Mouse (Mus musculus) stomach, embryonic 16.5 days (tissue): ENCODE measurements at regions not wholly inside any gene's neighbourhood (a gene's known extent, or its start where the extent isn't known, plus 50 kb on each side); places are given as distances from the start of the nearest gene placed in this dataset.

Experiments used
- ATAC-seq: fragments of 200-750 bp; cut with Nextera tagmentation; 2 replicates; pipeline ENCODE4 v1.8.0; 2017; ENCODE audit warnings: moderate number of reproducible peaks, moderate TSS enrichment; ENCODE audit not compliant: insufficient read depth, low FRiP score
- H3K27ac ChIP-seq: fragments of 300-500 bp; sonication (generic); 2 replicates; pipeline ENCODE4 v1.5.1; 2014; ENCODE audit warnings: low read length
- H3K27me3 ChIP-seq: fragments of 300-500 bp; sonication (generic); 2 replicates; pipeline ENCODE4 v1.6.1; 2014; ENCODE audit warnings: low read length, control low read depth, mixed read lengths; ENCODE audit not compliant: control insufficient read depth, insufficient read depth
- H3K36me3 ChIP-seq: fragments of 300-500 bp; sonication (generic); 2 replicates; pipeline ENCODE4 v1.6.1; 2014; ENCODE audit warnings: low read length; ENCODE audit not compliant: control insufficient read depth, insufficient read depth
- H3K4me1 ChIP-seq: fragments of 300-500 bp; sonication (generic); 2 replicates; pipeline ENCODE4 v1.6.1; 2014; ENCODE audit warnings: low read length, control low read depth, mixed read lengths; ENCODE audit not compliant: control insufficient read depth, insufficient read depth
- H3K4me2 ChIP-seq: fragments of 300-500 bp; sonication (generic); 2 replicates; pipeline ENCODE4 v1.6.1; 2014; ENCODE audit warnings: low read depth, low read length, mixed read lengths
- H3K4me3 ChIP-seq: fragments of 300-500 bp; sonication (generic); replicated peaks from 2 replicates; pipeline ENCODE4 v1.5.1; 2014; ENCODE audit warnings: mild to moderate bottlenecking, low read length
- H3K9ac ChIP-seq: fragments of 300-500 bp; sonication (generic); 2 replicates; pipeline ENCODE4 v1.6.1; 2014; ENCODE audit warnings: low read length
- H3K9me3 ChIP-seq: fragments of 300-500 bp; sonication (generic); replicated peaks from 2 replicates; pipeline ENCODE4 v1.6.1; 2016; ENCODE audit warnings: low read length, control low read depth; ENCODE audit not compliant: control insufficient read depth
- WGBS: fragments of 180-500 bp; shearing (Covaris S2); extraction: QIAGEN DNeasy Blood & Tissue Kit; methylation state at CpG from one replicate; pipeline ENCODE4 v1.1.7; 2014; 5-methylcytosine and 5-hydroxymethylcytosine counted together

DNA sequence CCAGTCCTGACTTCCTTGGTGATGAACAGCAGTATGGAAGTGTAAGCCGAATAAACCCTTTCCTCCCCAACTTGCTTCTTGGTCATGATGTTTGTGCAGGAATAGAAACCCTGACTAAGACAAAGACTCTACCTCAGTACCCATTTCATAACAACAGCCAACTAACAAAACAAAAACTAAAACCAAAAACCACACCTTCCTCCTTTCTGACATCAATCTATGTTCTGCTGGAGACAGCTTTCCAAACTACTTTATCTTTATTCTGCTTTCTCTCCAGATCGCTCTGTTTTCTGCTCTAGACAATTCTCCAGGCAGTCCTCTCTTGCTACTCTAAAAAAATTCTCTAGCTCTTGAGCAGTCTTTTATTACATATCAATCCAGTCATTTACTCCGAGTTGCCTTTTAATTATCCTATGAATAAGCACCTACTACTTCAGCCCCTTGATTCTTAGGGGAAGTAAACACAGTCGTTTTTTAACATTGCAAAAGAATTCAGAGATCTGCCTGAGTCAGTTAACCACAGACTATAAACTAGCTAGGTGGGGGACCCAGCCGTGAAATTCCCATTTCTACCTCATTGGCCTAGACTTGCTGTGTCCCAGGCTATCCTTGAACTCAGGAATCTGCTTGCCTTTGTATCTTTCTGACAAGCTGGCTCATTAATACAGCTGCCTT, 159.1 kb downstream of the Pfkfb3 start:
- Histone ChIP-seq H3K27me3 (no peaks in the 10 kb centered on the region), H3K27ac (no peak overlapping the region), H3K4me3 (no peak overlapping the region), H3K9ac (no peak overlapping the region), H3K4me1 (0 out of 2 replicates have a peak, but pooled peaks cover 3% of the 10 kb centered on the region), H3K36me3 (no peaks in the 10 kb centered on the region), H3K9me3 (no peaks in the 10 kb centered on the region), H3K4me2 (no peak overlapping the region)
- ATAC-seq, result no peak
- WGBS, result 61% methylated on average over 4 of the region's 5 CpGs

DNA sequence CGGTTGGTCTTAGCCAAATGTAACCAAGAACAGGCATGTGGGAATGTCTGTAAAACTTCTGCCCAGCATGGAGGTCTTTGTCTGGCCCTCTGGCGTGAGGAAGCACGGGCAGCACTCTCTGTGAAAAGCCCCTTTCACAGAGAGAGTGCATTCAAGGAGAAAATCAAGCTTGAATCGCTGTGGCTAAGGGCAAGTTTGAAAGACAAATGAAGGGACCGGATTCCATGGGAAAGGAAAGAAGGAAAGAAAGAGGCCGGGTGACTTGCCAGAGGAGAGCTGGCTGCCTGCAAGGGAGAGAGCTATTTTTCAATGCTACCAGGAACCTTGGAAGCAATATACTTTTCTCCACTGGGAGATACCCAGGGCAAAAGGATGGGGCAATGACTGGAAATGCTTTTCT, 162.2 kb downstream of the Pfkfb3 start:
- no peak overlapping the region for H3K9ac ChIP-seq
- H3K27me3 ChIP-seq, result no peaks in the 10 kb centered on the region
- no peaks in the 10 kb centered on the region for H3K9me3 ChIP-seq
- no peak for ATAC-seq
- H3K4me1 ChIP-seq, result no peaks in the 10 kb centered on the region
- H3K27ac ChIP-seq, result no peak overlapping the region
- H3K36me3 ChIP-seq, result no peaks in the 10 kb centered on the region
- 62% methylated on average over 6 of the region's 6 CpGs for WGBS
- no peak overlapping the region for H3K4me2 ChIP-seq
- no peak overlapping the region for H3K4me3 ChIP-seq

- Histone ChIP-seq H3K4me3 (no peak overlapping the region), H3K9me3 (no peaks in the 10 kb centered on the region), H3K4me2 (no peak overlapping the region), H3K27ac (no peak overlapping the region), H3K9ac (no peak overlapping the region), H3K36me3 (no peaks in the 10 kb centered on the region), H3K4me1 (no peaks in the 10 kb centered on the region), H3K27me3 (no peaks in the 10 kb centered on the region)
- ATAC-seq, result no peak
- WGBS, result 67% methylated on average over 6 of the region's 6 CpGs
Measured at GRCm38 (mm10) chr2:11390667-11391334, 163.1 kb downstream of the Pfkfb3 start.

GRCm38 (mm10) chr2:11387623-11388022, 166.3 kb downstream of the Pfkfb3 start:
- Histone ChIP-seq H3K4me1 (no peaks in the 10 kb centered on the region), H3K9ac (no peak overlapping the region), H3K9me3 (no peaks in the 10 kb centered on the region), H3K4me2 (no peak overlapping the region), H3K36me3 (no peaks in the 10 kb centered on the region), H3K27me3 (no peaks in the 10 kb centered on the region), H3K27ac (no peak overlapping the region), H3K4me3 (no peak overlapping the region)
- 85% methylated on average over 2 of the region's 2 CpGs for WGBS
- no peak for ATAC-seq

DNA sequence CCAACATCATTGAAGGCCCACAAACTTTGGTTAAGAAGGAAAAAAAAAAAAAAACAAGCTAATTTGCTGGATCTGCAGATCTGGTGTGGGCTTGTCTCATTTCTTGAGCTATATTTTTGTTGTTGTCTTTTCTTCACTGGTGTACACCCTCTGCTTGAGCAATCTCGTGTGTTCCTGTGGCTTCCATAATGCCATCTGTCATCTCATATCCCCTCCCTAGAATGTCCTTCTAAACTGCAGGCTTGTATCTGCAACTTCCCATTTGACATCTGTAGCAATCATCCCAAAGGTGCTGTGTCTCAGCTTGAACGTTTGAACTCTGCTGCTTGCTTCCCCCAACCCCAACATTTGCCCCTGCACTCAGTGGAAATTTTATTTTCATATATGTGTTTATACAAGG, 170.1 kb downstream of the Pfkfb3 start:
- 51% methylated on average over 2 of the region's 2 CpGs for WGBS

DNA sequence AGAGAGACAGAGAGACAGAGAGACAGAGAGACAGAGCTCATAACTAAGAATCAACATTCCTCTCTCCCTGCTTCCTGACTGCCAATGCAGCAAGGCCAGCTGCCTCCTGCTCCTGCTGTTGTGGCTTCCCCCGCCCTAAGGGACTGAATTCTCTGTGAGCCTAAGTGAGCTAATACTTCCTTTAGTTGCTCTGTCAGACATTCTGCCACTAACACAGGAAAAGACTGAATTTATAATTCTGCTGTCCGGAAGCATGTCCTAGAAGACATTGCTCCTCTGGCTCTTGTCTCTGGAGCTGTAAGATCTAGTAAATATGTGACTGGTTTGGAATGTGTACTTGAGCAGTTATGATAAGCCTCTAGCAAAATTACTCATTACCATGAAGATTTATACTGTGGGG, 176.7 kb downstream of the Pfkfb3 start:
- 34% methylated on average over 2 of the region's 2 CpGs for WGBS
- no peaks in the 10 kb centered on the region for H3K36me3 ChIP-seq
- no peaks in the 10 kb centered on the region for H3K27me3 ChIP-seq
- no peak overlapping the region for H3K27ac ChIP-seq
- no peak overlapping the region for H3K4me2 ChIP-seq
- H3K9me3 ChIP-seq, result no peaks in the 10 kb centered on the region
- no peak for ATAC-seq
- H3K4me3 ChIP-seq, result no peak overlapping the region
- no peak overlapping the region for H3K9ac ChIP-seq
- 0 out of 2 replicates have a peak, but pooled peaks cover 2% of the 10 kb centered on the region for H3K4me1 ChIP-seq

More for the DNA sequence above, 170.1 kb downstream of the Pfkfb3 start:
- no peak overlapping the region for H3K27ac ChIP-seq
- no peak overlapping the region for H3K4me2 ChIP-seq
- H3K36me3 ChIP-seq, result no peaks in the 10 kb centered on the region
- no peaks in the 10 kb centered on the region for H3K9me3 ChIP-seq
- no peak overlapping the region for H3K4me3 ChIP-seq
- H3K9ac ChIP-seq, result no peak overlapping the region
- no peaks in the 10 kb centered on the region for H3K27me3 ChIP-seq
- no peak for ATAC-seq
- H3K4me1 ChIP-seq, result no peaks in the 10 kb centered on the region

DNA sequence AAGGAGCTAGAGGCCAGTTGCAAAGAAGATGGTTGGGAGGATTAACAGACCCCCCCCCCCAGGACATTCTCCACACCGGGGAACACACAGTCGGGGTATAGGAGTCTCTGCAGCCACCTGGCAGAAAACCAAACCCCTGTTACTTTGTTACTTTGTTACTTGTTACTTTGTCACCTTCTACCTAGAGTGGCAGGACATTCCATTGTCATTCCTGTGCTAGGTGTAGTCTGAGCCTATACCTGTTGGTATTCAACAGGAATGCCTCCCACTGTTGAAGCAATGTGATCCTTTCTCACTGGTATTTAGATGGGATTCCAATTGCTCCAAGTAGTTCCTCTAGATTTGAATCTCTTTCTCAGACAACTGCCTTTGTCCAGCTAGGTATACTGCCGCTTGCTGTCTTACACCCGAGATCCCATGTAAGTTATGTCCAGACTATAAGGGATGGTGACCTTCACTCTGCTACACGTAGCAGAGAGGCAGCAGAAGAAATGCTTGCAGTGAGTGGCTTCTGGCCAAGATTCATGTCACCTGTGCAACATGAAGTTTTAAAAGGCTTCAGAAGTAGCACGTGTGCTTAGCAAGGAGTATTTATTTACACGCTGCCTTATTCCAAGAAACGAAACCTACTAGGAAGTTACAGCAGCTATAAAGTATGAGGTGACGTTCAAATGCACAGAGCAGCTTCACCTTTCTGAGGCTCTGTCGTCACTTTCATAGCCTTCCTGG, 178.0 kb downstream of the Pfkfb3 start:
- H3K9ac ChIP-seq, result no peak overlapping the region
- ATAC-seq, result no peak
- H3K4me2 ChIP-seq, result no peak overlapping the region
- H3K9me3 ChIP-seq, result no peaks in the 10 kb centered on the region
- H3K27me3 ChIP-seq, result no peaks in the 10 kb centered on the region
- H3K4me1 ChIP-seq, result 0 out of 2 replicates have a peak, but pooled peaks cover 2% of the 10 kb centered on the region
- no peak overlapping the region for H3K4me3 ChIP-seq
- no peaks in the 10 kb centered on the region for H3K36me3 ChIP-seq
- WGBS, result 55% methylated on average over 10 of the region's 10 CpGs
- H3K27ac ChIP-seq, result no peak overlapping the region

GRCm38 (mm10) chr2:11375092-11375491, 178.8 kb downstream of the Pfkfb3 start:
- ATAC-seq, result no peak

DNA sequence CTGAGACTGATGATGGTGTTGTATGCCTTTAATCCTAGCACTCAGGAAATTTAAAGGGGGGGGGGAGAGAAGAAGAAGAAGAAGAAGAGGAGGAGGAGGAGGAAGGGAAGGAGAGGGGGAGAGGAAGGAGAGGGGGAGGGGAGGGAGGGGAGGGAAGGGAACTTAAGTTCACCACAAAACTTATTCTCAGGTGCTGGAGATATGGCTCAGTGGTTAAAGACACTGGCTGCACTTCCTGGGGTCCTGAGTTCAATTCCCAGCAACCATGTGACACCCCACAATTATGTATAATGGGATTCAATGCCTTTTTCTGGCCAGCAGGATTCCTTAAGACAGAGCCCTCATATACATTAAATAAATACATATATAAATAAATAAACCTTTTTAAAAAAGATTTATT, 183.6 kb downstream of the Pfkfb3 start:
- no peaks in the 10 kb centered on the region for H3K9me3 ChIP-seq
- H3K27ac ChIP-seq, result no peak overlapping the region
- H3K27me3 ChIP-seq, result no peaks in the 10 kb centered on the region
- H3K4me2 ChIP-seq, result no peak overlapping the region
- no peaks in the 10 kb centered on the region for H3K4me1 ChIP-seq
- H3K36me3 ChIP-seq, result no peaks in the 10 kb centered on the region
- no peak overlapping the region for H3K4me3 ChIP-seq
- no peak for ATAC-seq
- no peak overlapping the region for H3K9ac ChIP-seq

More at GRCm38 (mm10) chr2:11375092-11375491, 178.8 kb downstream of the Pfkfb3 start:
- Histone ChIP-seq H3K4me2 (no peak overlapping the region), H3K9ac (no peak overlapping the region), H3K27me3 (no peaks in the 10 kb centered on the region), H3K27ac (no peak overlapping the region), H3K9me3 (no peaks in the 10 kb centered on the region), H3K36me3 (no peaks in the 10 kb centered on the region), H3K4me1 (0 out of 2 replicates have a peak, but pooled peaks cover 2% of the 10 kb centered on the region), H3K4me3 (no peak overlapping the region)
- WGBS, result 56% methylated on average over 6 of the region's 6 CpGs
